Mouse (Mus musculus) intestine, postnatal 0 days (tissue): ENCODE measurements around the gene Timp3. TPM values are rescaled to one million over a fixed set of nuclear protein-coding genes. Genes with fewer than 3 reads are reported as not detected.

Source experiments
- ATAC-seq: fragments of 200-750 bp; cut with Nextera tagmentation; 2 replicates; pipeline ENCODE4 v1.8.0; 2017; ENCODE audit warnings: mild to moderate bottlenecking, moderate TSS enrichment, moderate library complexity
- H3K27ac ChIP-seq: fragments of 300-500 bp; sonication (generic); 2 replicates; pipeline ENCODE4 v1.5.1; 2014; ENCODE audit warnings: mild to moderate bottlenecking, low read depth, low read length, moderate library complexity
- H3K27me3 ChIP-seq: fragments of 300-500 bp; sonication (generic); replicated peaks from 2 replicates; pipeline ENCODE4 v1.6.1; 2014; ENCODE audit warnings: low read length, mixed read lengths; ENCODE audit not compliant: control insufficient read depth, insufficient read depth
- H3K36me3 ChIP-seq: fragments of 300-500 bp; sonication (generic); 2 replicates; pipeline ENCODE4 v1.6.1; 2014; ENCODE audit warnings: mild to moderate bottlenecking, moderate library complexity; ENCODE audit not compliant: control insufficient read depth, insufficient read depth
- H3K4me1 ChIP-seq: fragments of 300-500 bp; sonication (generic); replicated peaks from 2 replicates; pipeline ENCODE4 v1.6.1; 2014; ENCODE audit warnings: antibody characterized with exemption, low read length, mixed read lengths; ENCODE audit not compliant: control insufficient read depth, insufficient read depth
- H3K4me2 ChIP-seq: fragments of 300-500 bp; sonication (generic); replicated peaks from 2 replicates; pipeline ENCODE4 v1.6.1; 2014; ENCODE audit warnings: low read depth, mild to moderate bottlenecking, moderate library complexity
- H3K4me3 ChIP-seq: fragments of 300-500 bp; sonication (generic); 2 replicates; pipeline ENCODE4 v1.5.1; 2014; ENCODE audit warnings: low read depth, low read length
- H3K9ac ChIP-seq: fragments of 300-500 bp; sonication (generic); 2 replicates; pipeline ENCODE4 v1.6.1; 2014; ENCODE audit warnings: mild to moderate bottlenecking, low read depth, low read length
- H3K9me3 ChIP-seq: fragments of 300-500 bp; sonication (generic); 2 replicates; pipeline ENCODE4 v1.6.1; 2016; ENCODE audit warnings: mixed run types; ENCODE audit not compliant: control insufficient read depth
- CTCF ChIP-seq: sonication (generic); IDR thresholded peaks from 2 replicates; pipeline ENCODE4 v1.5.1; 2016; ENCODE audit warnings: low read depth, mild to moderate bottlenecking, control low read depth, antibody characterized with exemption, moderate library complexity
- WGBS: fragments of 180-500 bp; shearing (Covaris S2); extraction: QIAGEN DNeasy Blood & Tissue Kit; methylation state at CpG from one replicate; pipeline ENCODE4 v1.1.7; 2014; 5-methylcytosine and 5-hydroxymethylcytosine counted together
- polyA plus RNA-seq: library from polyadenylated mRNA; unstranded; fragments of >200 nt; fragmentation: Nextera tagmentation; extraction: Ambion mirVana; gene quantifications from 2 replicates; pipeline ENCODE4 v1.2.1, GENCODE M21; 2015

The Timp3 gene
- polyA plus RNA-seq, 1 experiment from 2014 or later = 24.2 TPM

DNA sequence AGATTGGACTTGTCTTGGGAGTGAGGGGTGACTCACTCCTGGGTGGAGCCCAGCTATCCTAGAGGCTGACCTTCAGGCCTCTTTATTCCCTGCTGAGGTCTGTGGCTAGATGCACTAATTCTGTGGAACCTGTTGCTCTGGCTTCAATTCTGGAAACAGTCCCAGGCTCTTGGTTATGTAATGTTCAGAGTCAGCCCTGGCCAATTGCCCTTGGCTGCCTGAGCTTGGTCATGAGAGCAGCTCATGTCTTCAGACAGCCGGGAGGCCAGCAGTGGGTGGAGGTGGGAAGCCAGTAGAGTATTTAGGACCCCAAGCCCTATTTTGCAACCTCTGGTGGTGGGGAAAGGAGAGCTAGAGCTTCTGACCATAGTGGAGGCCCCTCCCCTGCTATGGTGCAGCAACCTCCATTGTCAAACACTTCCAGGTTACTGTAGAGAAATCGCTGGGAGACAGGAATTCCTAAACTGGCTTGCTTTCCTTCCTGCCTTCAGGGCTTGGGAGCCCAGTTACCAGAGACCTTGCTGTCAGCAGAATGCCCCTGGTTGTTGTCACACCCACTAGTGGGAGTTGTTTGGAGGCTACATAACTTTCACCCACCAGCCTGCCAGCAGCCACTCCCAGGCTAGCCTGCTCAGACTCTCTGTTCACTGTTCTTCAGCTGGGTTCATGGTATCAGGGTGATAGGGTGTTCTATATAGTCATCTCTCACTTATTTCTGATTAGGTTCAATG, 39.6 kb downstream of the Timp3 start:
- Histone ChIP-seq H3K4me1 (peaks cover 38% of the 10 kb centered on the region), H3K9me3 (no peaks in the 10 kb centered on the region), H3K36me3 (peaks cover 13% of the 10 kb centered on the region; the same call in 1 of the 2 replicates), H3K27ac (peak overlapping the region; percentile 31), H3K9ac (no peak overlapping the region), H3K4me2 (no peak overlapping the region), H3K27me3 (no peaks in the 10 kb centered on the region), H3K4me3 (no peak overlapping the region)
- TF ChIP-seq CTCF = 0 out of 2 replicates have a peak, but pooled peaks have one; percentile 1
- peak; percentile 55 for ATAC-seq
- 34% methylated on average over 2 of the region's 2 CpGs for WGBS

DNA sequence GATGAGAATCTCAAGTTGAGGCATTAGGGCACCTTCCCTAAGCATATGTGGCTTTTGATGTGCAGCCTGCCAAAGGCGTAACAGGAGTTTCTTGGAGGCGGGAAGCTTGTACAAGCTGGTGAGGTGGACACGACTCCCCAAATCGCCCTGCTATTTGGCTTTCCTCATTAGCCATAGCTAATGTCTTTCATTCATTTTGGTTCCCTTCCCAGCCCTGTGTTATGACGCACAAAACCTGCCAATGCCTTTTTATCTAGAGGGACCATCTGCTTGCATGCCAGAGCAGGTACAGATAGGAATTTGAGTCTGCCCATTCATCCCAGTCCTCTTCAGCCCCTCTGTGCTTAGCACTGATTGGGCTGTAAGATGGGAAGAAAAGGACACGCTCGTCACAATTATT, 40.2 kb downstream of the Timp3 start:
- peaks cover 38% of the 10 kb centered on the region for H3K4me1 ChIP-seq
- H3K27ac ChIP-seq = peak overlapping the region; percentile 31; the same call in 1 of the 2 replicates

DNA sequence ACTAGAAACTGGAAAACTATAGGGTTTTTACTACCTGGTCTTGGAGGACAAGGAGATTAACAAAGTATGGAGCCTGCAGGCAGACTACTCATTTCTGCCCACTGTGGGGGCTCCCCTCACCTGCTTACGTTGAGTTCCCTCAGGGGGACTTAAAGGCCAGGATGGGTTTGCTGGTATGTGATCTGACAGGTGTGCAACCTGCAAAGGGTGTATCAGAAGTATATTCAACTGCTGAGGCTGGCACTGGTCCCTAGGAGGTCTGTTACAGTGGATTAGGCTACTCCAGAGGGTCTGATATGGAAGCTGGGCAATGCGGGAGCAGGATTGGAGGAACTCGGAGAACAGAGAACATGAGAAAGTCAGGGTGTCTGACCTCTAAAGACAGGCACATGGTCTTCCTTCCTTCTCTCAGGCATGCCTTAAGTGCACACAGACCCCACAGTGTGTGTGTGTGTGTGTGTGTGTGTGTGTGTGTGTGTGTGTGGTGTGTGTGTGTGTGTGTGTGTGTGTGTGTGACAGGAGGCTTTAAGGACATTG, 40.9 kb downstream of the Timp3 start:
- Histone ChIP-seq H3K36me3 (peaks cover 23% of the 10 kb centered on the region; the same call in 1 of the 2 replicates), H3K4me3 (no peak overlapping the region), H3K27ac (no peak overlapping the region), H3K9ac (no peak overlapping the region), H3K27me3 (no peaks in the 10 kb centered on the region), H3K4me2 (no peak overlapping the region), H3K4me1 (peaks cover 38% of the 10 kb centered on the region), H3K9me3 (no peaks in the 10 kb centered on the region)
- TF ChIP-seq CTCF = no peak
- no peak for ATAC-seq
- 66% methylated on average over 3 of the region's 3 CpGs for WGBS

More for the DNA sequence above, 40.2 kb downstream of the Timp3 start:
- no peak for ATAC-seq
- H3K27me3 ChIP-seq = no peaks in the 10 kb centered on the region
- H3K9ac ChIP-seq = no peak overlapping the region
- H3K4me3 ChIP-seq = no peak overlapping the region
- WGBS = 83% methylated on average over 7 of the region's 7 CpGs
- no peaks in the 10 kb centered on the region for H3K9me3 ChIP-seq
- H3K4me2 ChIP-seq = no peak overlapping the region
- no peak for TF ChIP-seq CTCF
- peaks cover 18% of the 10 kb centered on the region; the same call in 1 of the 2 replicates for H3K36me3 ChIP-seq

DNA sequence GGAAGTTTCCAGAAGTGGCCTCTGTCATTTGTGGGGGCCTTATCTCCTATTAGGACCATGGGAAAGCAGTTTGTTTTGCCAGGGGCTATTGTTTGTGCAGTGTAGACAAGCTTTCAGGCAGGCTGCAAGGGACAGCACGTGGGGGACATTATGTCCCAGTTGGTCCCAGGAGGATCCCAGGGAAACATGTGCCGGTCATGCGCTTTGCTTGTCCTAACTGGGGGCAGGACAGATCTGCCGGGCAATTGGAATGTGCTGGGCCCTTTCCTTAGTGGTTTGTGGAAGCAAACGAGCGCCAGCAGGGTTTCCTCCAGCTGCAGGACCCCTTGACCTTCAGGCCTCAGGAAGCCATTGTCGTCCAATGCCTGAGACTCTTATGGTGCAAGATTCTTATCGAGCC, 41.4 kb downstream of the Timp3 start:
- Histone ChIP-seq H3K27ac (peak overlapping the region; percentile 77; the same call in 1 of the 2 replicates), H3K9me3 (no peaks in the 10 kb centered on the region), H3K27me3 (no peaks in the 10 kb centered on the region), H3K9ac (no peak overlapping the region), H3K4me1 (peaks cover 38% of the 10 kb centered on the region), H3K36me3 (peaks cover 23% of the 10 kb centered on the region; the same call in 1 of the 2 replicates), H3K4me3 (no peak overlapping the region), H3K4me2 (no peak overlapping the region)
- peak; percentile 31 for ATAC-seq
- no peak for TF ChIP-seq CTCF
- 29% methylated on average over 8 of the region's 8 CpGs for WGBS

- no peak overlapping the region for H3K4me2 ChIP-seq
- H3K9ac ChIP-seq = no peak overlapping the region
- no peak for TF ChIP-seq CTCF
- peaks cover 40% of the 10 kb centered on the region for H3K4me1 ChIP-seq
- H3K9me3 ChIP-seq = no peaks in the 10 kb centered on the region
- peaks cover 23% of the 10 kb centered on the region; the same call in 1 of the 2 replicates for H3K36me3 ChIP-seq
- no peak for ATAC-seq
- H3K27me3 ChIP-seq = no peaks in the 10 kb centered on the region
- no peak overlapping the region for H3K4me3 ChIP-seq
- H3K27ac ChIP-seq = peak overlapping the region; percentile 77
- 71% methylated on average over 4 of the region's 4 CpGs for WGBS
Measured at GRCm38 (mm10) chr10:86342151-86342550, 42.0 kb downstream of the Timp3 start.

DNA sequence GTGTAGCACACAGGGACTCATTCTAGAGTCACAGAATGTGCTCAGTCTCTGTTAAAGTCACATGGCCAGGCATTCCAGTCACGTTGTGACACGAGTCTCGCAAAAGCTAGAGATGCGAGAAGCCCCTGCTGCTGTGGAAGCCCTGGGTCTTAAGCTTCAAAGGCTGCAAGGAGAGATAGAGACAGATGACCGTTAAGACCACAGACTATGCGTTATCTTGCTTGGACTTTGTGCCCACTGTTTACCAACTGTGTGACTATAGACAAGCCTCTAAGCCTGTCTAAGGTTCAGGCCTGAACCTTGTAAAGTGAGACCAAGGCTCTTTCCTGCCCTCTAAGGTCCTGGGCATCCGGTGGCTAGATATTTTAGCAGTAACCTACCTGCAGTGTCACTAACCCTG, 42.5 kb downstream of the Timp3 start:
- Histone ChIP-seq H3K9me3 (no peaks in the 10 kb centered on the region), H3K36me3 (peaks cover 23% of the 10 kb centered on the region; the same call in 1 of the 2 replicates), H3K4me2 (no peak overlapping the region), H3K27me3 (no peaks in the 10 kb centered on the region), H3K4me1 (peaks cover 40% of the 10 kb centered on the region), H3K27ac (peak overlapping the region; percentile 77), H3K4me3 (no peak overlapping the region), H3K9ac (no peak overlapping the region)
- WGBS = 35% methylated on average over 7 of the region's 7 CpGs
- ATAC-seq = peak; percentile 86
- 0 out of 2 replicates have a peak, but pooled peaks have one; percentile 21 for TF ChIP-seq CTCF
